Mouse (Mus musculus): ENCODE data around the gene Plcb3.
"Not testable (repeated sequence)": the region's sequence is repeated elsewhere in the genome, so short reads cannot be mapped to it uniquely, and the experiment has no call there.

Gene Plcb3

DNA sequence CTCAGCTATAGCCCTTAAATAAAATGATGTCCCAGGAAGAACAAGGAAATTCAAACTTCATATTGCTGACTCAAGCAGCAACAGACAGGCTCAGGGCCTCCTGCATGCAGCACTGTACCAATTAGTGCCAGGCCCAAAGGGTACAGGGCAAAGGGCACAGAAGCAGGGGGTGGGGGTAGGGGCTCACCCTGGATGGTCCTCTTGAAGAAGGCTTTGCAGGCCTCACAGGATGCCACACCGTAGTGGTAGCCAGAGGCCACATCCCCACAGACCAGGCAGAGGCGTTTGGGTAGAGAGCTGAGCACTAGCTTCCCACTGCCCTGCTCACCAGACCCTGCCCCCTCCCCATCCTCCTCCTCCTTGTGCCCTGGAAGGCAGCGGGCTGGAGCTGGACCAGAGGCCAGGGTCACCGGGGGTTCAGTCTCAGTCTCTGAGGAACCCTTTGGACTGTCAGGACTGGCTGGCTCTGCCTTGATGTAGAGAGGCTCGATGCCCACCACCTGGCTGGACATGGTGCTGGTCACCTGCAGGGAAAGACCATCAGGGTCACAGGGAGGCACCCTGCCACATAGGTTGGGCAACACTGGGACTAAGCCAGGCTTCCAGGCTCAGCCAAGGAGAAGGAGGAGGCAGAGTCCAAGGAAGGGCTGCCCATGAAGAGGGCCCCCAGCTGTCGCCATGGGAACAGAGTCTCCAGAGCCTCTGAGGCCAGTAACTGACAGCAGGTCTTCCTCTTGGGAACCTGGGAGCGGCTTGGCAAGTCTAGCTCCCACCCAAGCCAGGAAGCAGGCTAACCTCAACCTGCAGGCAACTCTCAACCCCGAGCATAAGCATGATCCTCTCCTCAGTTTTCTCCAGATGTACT, 56.2 kb downstream of the Plcb3 start:
- no peak for DNase-seq (ENCODE audit: low spot score)

DNA sequence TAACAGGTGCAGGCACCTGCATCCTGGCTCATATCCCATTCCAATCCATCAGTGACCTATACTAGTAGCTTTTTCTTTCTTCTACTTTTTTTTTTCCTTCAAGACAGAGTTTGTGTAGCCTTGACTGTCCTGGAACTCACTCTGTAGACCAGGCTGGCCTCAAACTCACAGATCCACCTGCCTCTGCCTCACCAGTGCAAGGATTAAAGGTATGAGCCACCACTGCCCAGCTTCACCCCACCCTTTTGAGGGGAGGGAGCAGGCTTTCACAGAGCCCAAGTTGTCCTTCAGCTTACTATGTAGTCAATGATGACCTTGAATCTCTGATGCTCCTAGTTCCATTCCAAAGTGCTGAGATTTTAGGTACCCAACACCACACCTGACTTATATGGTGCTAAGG, 56.8 kb downstream of the Plcb3 start:
- no peak for DNase-seq (ENCODE audit: low spot score)

DNA sequence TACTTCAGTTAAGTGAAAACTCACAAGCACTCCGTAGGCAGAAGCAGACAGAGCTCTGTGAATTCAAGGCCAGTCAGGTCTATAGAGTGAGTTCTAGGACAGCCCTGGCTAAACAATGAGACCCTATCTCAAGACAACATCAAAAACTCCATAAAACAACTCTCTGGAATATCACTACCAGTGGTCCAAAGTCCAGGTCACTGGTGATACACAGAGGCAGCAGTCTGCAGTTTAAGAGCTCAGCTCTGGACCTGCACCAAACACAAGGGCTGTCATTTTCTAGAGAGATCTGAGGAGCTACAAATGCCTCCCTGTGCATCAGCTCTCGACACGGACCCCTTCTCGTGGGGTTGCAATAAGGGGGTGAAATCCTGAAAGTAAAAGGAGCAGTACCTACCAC, 57.9 kb downstream of the Plcb3 start:
- no peak for DNase-seq (ENCODE audit: low spot score)

DNA sequence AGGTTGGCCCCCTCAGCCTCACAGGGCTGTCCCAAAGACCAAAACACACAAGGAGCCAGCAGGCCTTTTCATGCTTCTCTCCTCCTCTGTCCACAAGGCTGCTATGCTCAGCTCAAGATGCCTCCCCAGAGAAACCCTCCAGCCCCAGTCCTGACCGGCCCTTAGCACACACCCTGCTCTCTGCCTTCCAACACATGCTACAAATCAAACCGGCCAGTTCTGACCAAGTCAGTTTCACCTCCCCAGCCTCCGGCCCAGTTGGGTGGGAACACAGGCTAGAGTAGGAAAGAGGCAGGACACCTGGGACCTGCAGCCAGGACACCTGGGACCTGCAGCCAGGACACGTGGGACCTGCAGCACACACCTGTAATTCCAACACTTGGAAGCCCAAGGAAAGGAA, 59.8 kb downstream of the Plcb3 start:
- DNase-seq (ENCODE audit: low spot score) = no peak

DNA sequence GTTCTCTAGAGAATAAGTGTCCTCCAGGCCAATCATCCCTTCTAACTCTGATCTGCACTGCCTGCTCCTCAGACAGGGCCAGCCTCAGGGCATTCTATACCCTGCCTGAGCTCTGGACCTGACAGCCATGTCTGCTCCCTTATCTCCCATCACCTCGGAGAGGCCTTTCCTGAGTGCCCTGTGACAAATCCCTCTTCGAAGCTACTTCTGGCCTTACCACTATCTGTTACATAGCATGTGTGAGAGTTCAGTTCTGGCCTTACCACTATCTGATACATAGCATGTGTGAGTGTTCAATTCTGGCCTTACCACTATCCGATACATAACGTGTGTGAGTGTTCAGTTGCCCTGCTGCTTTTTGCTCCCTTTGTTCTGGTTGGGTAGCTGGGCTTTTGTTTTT, 61.0 kb downstream of the Plcb3 start:
- no peak for DNase-seq (ENCODE audit: low spot score)

DNA sequence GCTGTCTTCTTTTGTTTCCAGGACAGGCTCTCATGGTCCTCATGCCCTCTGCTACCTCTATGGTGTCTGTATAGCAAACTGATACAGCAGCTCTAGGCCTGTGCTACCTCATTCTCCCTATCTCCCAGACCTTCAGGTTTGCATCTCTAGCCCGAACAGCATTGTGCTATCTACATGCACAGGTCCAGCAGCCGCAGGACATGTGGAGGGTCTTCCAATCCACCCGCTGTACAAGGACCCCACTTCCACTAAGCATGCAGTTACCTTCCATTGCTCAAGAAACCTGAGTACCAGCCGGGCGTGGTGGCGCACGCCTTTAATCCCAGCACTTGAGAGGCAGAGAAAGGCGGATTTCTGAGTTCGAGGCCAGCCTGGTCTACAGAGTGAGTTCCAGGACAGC, 61.7 kb downstream of the Plcb3 start:
- DNase-seq (ENCODE audit: low spot score) = no peak

DNA sequence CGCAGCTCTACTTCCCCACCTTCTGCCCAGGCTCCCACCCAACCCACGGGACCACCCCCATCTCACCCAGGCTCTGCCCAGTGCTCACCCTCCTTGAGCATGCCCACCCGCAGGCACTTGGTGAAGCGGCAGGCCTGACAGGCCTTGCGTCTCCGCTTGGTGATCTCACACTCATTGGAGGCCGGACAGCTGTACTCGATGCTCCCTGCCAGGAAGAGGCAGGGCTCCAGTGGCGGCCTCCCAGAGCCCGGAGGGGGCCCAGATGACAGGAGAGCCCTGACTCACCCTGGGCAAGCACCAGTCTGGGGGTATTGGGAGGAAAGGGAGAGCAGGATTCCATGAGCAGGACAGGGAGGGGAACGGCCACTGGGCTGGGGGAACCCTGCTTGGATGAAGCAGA, 62.3 kb downstream of the Plcb3 start:
- no peak for DNase-seq (ENCODE audit: low spot score)

DNA sequence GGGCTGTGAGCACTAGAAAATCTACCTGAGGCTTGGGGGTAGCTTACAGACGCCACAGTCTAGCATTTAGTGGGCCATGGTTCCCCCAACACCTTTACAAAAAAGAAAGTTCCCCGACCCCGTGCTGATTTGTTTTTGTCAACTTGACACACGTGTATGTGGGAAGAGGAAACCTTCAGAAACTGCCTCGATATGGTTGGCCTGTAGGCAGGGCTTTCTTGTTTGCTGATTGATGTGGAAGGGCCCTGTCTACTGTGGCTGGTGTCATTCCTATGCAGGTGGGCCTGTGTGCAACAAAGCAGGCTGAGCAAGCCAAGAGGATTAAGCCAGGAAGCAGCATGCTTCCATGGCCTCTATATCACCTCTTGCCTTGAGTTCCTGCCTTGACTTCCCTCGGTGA, 63.2 kb downstream of the Plcb3 start:
- no peak for DNase-seq (ENCODE audit: low spot score)

DNA sequence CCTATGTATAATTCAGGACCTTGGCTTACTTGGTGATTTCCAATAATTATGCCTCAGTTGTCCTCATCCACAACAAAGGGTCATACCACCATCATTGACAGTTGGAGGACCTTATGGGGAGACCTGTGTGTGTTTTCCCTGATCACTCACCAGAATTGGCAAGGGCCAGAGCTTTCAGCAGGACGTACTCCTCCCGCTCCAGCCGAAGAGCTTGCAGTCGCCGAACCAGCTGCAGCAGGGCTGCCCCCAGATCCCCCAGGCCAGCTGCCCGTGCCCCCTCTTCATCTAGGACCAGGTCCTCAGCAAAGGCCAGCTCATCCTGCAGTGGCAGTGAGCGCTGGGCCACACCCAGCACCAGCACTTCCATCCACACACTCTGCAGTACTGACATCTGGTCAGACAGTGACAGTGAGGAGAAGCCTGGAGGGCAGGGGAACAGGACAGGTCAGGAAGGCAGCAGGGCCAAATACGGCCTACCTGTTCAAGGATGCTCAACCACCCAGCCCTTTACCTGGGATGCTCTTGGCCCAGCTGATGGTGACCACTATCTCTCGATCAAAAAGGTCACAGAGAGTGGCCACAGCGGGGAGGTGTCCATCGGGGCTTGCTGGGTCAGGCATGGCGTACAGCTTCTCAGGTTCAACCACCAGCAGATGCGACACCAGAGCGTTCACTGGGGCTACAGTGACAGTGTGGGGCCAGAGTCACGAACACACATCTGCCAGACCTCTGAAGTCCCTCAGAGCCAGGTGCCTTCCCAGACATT, 63.9 kb downstream of the Plcb3 start:
- no peak for DNase-seq (ENCODE audit: low spot score)

DNA sequence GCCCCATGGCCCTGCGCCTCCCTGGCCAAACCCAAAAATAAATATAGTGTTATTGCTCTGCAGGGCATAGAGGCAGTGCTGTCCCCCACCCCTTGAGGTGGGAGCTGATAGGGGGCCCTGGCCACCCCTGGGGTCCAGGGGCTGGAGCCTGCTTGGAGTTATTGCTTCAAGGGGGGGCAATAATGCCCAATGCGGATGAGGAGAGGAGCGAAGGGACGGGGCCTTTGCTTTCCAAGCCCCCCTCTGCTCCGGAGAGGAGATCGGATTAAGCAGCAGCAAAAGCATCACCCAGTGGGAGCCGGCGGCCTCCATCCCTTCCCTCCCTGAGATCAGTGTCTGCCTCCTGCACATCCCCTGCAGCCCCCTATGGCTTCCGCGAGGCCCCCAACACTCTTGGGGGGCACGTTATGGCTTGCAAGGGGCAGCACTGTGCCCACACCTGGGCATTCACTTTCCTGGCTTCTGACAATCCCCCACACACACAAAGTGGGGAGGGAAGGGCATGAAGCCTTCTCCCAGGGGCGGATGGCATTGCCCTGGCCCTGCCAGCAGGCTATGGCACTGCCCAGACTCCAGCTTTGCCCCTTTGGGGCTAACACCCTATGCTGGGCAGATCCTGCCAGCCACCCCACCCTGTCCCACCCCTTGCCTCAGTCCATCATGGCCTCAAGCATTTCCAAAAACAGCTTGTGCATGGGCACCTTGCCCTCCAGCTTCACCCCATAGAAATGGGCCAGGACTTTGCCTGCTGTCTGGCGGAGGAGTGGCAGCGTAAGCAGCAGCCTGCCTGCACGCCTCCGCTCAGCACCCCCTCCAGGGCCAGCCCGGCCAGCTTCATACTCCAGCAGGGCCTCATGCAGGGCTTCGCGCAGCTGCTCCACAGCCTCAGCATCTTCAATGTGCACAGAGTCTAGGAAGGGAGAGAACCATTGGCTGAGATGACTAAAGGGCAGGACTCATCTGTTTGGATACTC, 64.9 kb downstream of the Plcb3 start:
- no peak for DNase-seq (ENCODE audit: low spot score)

DNA sequence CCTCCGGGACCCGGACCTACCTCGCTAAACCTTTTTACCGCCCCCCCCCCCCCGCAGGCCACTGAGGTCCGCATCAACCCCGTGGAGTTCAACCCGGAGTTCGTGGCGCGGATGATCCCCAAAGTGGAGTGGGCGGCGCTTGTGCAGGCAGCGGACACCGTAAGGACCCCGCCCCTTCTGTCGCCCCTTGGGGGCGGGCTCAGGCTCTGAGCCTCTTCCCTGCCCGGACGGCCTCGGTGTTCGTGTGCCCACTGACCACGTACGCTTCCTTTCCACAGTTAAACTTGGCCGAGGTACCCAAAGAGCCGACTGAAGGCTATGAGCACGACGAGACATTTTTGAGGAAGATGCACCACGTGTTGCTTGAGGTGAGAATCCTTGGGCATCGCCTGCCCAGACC, 66.0 kb downstream of the Plcb3 start:
- not testable (repeated sequence) for DNase-seq (ENCODE audit: low spot score)

DNA sequence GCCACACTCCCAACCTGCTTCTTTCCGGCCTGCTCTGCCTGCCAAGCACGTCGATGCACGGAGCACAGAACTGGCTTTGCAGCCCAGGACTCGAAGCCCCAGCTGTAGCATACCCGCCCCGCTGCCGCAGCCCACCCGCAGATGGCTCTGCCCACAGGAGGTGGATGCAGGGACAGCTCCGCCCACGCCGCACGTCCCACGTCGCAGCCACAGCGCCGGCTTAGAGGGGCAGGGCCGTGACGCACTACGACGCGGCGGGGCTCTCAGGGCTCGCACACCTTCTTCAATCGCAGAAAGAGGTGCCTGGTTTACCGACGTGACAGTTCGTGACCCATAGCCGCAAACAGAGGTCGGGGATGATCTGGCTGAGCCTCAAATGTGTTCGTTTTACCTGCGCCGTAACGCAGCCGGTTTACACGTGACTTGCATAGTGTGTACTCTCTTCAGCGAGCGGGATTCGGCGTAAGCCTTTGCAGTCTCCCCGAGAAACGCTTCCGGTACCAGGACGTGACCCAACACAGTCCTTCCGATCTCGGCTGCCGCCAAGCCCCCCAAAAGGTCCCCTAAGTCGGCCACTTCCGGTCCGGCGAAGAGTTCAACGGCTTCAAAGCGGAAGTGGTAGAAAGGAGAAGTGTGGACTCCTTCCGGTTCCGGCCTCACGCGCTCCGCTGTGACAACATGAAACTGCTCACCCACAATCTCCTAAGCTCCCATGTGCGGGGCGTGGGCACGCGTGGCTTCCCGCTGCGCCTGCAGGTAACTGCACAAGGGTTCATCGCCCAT, 66.6 kb downstream of the Plcb3 start, which contains the start of the genes Trmt112 and Prdx5:
Gene Trmt112, plus strand, starts transcription at position 192 of the 783 bp plus-strand sequence.
Gene Prdx5, minus strand, starts transcription at position 600 of the 783 bp plus-strand sequence.
- DNase-seq (ENCODE audit: low spot score) = peak; percentile 90

DNA sequence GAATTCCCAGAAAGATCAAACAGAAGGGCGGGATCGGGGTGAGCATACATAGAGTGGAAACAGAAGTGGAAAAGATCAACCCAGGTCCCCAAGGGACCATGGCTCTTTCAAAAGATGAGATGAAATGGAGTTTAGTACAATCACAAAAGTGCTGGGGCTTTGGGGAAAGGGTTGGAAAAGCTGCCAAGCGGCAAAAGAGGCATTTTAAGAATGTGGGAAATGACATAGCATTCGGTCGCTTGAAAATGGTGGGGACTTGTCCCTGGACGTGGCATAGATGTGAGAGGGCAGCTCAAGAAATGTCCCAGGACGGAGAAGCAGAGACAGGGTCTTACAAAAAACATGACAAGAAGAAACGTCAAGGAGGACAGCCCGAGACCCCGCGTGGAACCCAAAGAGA, 67.2 kb downstream of the Plcb3 start:
- DNase-seq (ENCODE audit: low spot score) = no peak

DNA sequence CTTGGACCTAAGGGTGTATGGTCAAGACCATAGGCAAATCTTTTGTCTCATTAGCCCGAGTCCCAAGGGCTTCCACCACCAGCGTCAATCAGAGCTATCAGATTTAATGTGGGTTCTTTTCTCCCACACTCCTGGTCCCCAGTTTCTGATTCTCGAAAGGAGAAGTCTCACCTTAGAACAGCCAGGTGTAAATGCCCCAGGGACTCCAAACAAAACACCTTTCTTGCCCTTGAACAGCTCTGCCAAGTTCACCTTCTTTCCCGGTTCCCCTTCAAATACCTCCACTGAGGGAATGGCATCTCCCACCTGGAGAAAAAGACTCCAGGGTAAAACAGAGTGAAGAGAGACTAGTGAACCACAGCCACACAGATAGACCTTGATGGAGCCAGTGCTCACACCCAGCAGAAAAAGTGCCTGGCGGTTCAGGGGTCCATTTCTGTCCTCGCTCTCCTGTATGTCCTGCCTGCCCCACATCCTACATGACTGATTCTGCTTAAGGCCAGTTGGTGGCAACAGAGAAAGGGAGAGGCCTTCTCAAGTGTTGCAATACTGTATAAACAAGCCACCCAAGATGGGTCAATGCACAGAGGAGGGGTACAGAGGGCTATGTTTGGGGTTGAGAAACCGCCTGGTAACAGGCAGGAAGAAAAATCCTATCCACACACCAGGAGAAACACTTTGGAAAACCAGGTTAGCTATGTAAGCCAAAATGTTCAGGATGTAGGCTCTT, 68.3 kb downstream of the Plcb3 start:
- DNase-seq (ENCODE audit: low spot score) = no peak

DNA sequence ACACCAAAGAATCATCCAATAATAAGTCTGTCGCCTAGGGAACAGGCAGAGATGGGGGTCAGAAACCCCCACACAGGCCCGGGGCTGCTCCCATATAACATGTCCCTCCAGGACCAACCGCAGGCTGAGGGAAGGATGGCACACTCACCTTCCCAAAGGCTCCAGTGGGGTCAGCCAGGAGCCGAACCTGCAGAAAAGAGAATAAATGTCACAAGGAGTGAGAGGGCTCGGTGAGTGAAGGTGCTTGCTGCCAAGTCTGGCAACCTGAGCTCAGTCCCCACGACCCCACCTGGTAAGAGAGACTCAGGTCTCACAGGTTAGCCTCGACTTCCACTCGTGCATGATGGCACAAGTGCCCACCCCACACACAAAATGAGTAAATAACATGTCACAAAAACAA, 69.2 kb downstream of the Plcb3 start:
- no peak for DNase-seq (ENCODE audit: low spot score)

DNA sequence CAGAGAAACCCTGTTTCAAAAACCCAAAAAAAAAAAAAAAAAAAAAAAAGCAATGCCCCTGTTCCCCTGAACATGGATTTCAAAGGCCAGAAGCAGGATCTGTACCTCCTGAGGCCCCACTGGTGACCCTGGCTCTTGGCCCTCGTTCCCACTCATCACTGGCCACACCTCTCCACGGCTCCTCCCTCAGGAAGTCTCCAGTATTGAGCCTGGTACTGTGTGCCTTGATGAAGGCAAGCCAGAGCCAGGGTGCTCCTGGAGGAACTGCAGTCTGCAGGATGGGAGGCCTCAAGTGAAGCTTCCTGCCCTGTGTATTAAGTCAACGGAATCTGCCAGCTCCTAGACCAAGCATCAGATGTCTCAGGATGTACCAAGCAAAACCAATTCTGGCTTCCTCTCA, 70.1 kb downstream of the Plcb3 start:
- no peak for DNase-seq (ENCODE audit: low spot score)

DNA sequence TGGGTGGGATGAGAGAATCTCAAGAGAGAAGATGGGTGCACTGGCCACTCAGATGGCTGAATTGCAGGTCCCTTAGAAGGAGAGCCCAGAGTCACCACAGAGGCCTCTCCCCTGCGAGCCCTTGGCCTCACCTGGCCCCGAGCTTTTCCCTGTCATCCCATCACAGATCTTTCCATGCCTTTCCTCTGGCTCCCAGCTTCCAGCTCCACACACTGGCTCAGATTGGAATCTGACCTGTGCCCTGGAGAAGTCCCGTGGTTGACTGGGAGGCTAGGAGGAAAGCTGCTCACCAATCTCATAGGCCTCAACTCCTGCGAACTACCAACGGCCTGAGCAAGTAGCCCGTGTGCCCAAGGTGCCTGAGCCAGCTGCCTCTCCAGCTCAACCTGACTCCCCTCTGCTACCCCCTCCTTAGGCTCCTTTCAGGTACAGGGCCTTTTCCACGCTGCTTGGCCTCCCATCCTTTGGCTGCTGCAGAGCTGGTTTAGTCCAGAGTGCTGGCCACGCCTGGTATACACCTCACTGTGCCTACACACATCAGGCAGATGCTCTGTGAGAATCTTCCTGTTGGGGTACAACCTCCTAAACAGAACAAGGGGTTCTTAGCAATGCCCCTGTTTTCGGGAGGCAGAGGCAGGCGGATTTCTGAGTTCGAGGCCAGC, 70.6 kb downstream of the Plcb3 start:
- no peak for DNase-seq (ENCODE audit: low spot score)

DNA sequence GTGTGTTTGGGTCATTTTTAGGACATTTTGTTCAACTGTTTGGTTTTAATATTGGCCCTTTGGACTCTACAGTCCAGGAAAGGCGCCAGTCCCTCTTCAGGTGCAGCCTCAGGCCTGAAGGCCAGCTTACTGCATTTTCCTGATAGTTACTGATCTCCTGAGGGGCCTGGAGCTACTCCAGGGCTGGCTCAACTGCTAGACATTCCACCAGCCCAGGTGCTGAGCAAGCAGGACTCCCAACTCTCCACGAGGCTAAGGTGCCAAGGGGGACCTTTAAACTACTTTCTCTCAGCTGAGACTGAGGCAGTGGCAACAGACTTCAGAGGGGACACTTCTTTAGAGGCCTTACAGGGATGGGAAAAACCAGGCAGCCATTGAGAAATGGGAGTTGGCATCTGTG, 71.4 kb downstream of the Plcb3 start:
- no peak for DNase-seq (ENCODE audit: low spot score)

DNA sequence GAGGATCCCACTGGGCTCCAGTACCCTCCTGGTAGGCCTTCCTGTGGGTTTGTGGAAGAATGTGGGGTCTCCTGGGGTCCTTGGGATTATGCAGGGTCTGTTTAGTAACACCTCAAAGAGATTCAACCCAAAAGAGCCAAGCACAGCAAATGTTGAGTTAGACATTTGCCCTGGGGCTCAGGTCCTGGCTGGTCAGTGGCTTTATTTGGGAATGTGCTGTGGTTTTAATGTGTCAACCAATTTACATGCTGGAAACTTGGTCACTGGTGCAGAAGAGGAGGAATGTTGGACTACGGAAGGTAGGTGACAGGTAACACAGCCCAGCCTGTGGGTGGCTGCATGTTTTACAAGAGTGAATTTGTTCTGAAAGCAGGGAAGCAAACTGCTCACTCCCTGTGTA, 73.2 kb downstream of the Plcb3 start:
- DNase-seq (ENCODE audit: low spot score) = no peak

All from T-cell, adult 2 months (primary cell).